Mouse (Mus musculus) cerebellum, adult 2 months (tissue): ENCODE measurements around the gene Pde8a. TPM values are rescaled to one million over a fixed set of nuclear protein-coding genes. Genes with fewer than 3 reads are reported as not detected.
A peak's percentile ranks its signal among the peaks of the same experiment; 100 is the strongest.
"Not testable (repeated sequence)": the region's sequence is repeated elsewhere in the genome, so short reads cannot be mapped to it uniquely, and the experiment has no call there.

Experiments used
- DNase-seq, 2 experiments: peaks; one replicate each; pipeline ENCODE4 v3.0.0; 2021
- H3K27ac ChIP-seq: fragments of 200-500 bp; 2 replicates; pipeline ENCODE4 v1.5.1; 2012; ENCODE audit warnings: low read length, control low read depth, inconsistent platforms; ENCODE audit not compliant: insufficient read depth
- H3K27me3 ChIP-seq: fragments of 200-500 bp; 2 replicates; pipeline ENCODE4 v1.6.1; 2012; ENCODE audit warnings: inconsistent platforms, mild to moderate bottlenecking, low read length, moderate library complexity; ENCODE audit not compliant: control insufficient read depth, insufficient read depth
- H3K4me1 ChIP-seq: fragments of 200-500 bp; 2 replicates; pipeline ENCODE4 v1.6.1; 2011; ENCODE audit warnings: low read length; ENCODE audit not compliant: control insufficient read depth, insufficient read depth
- H3K4me3 ChIP-seq: fragments of 200-500 bp; replicated peaks from 2 replicates; pipeline ENCODE3; 2011; ENCODE audit warnings: mild to moderate bottlenecking, low read depth, low read length, control low read depth; ENCODE audit not compliant: insufficient read depth
- CTCF ChIP-seq: fragments of 200-500 bp; IDR thresholded peaks from 2 replicates; pipeline ENCODE4 v1.5.1; 2011; ENCODE audit warnings: low read depth, mild to moderate bottlenecking, control low read depth, low read length, moderate library complexity, borderline replicate concordance; ENCODE audit not compliant: insufficient read depth
- POLR2A ChIP-seq: fragments of 200-500 bp; IDR thresholded peaks from 2 replicates; pipeline ENCODE4 v1.6.1; 2011; ENCODE audit warnings: low read length, control low read depth, borderline replicate concordance; ENCODE audit not compliant: insufficient read depth
- WGBS: fragments of 180-500 bp; shearing (Covaris S2); methylation state at CpG from one replicate; pipeline ENCODE4 v1.1.7; 2018; 5-methylcytosine and 5-hydroxymethylcytosine counted together
- polyA plus RNA-seq: library from polyadenylated mRNA; depleted of rRNA; stranded (reverse); fragments of >200 nt; gene quantifications from 2 replicates; pipeline ENCODE4 v1.2.3, GENCODE M21; 2012

Gene Pde8a
- polyA plus RNA-seq, 1 experiment, result 21.8 TPM

GRCm38 (mm10) chr7:81182492-81183175 is 30.8 kb upstream of the Pde8a start:
- H3K27ac ChIP-seq, result no peak overlapping the region
- 85% methylated on average over 10 of the region's 10 CpGs for WGBS
- no peaks in the 10 kb centered on the region for H3K27me3 ChIP-seq
- no peak for DNase-seq
- no peak overlapping the region for H3K4me3 ChIP-seq
- TF ChIP-seq POLR2A, result no peak
- no peaks in the 10 kb centered on the region for H3K4me1 ChIP-seq

GRCm38 (mm10) chr7:81183181-81183580 is 30.2 kb upstream of the Pde8a start:
- no peaks in the 10 kb centered on the region for H3K4me1 ChIP-seq
- DNase-seq, result no peak
- no peak overlapping the region for H3K27ac ChIP-seq
- no peak for TF ChIP-seq CTCF
- no peak overlapping the region for H3K4me3 ChIP-seq
- no peaks in the 10 kb centered on the region for H3K27me3 ChIP-seq

GRCm38 (mm10) chr7:81184136-81184535 is 29.3 kb upstream of the Pde8a start:
- DNase-seq, result no peak
- Histone ChIP-seq H3K27ac (no peak overlapping the region), H3K4me3 (no peak overlapping the region), H3K4me1 (no peaks in the 10 kb centered on the region), H3K27me3 (no peaks in the 10 kb centered on the region)
- 85% methylated on average over 2 of the region's 2 CpGs for WGBS
- TF ChIP-seq CTCF (no peak), POLR2A (no peak)

GRCm38 (mm10) chr7:81184651-81185050 is 28.7 kb upstream of the Pde8a start:
- Histone ChIP-seq H3K27me3 (no peaks in the 10 kb centered on the region), H3K4me1 (no peaks in the 10 kb centered on the region), H3K27ac (no peak overlapping the region), H3K4me3 (no peak overlapping the region)
- no peak for DNase-seq
- 75% methylated on average over 1 of the region's 1 CpGs for WGBS
- TF ChIP-seq POLR2A (no peak), CTCF (no peak)

- not testable (repeated sequence) for H3K27ac ChIP-seq, H3K4me1 ChIP-seq, H3K27me3 ChIP-seq, H3K4me3 ChIP-seq
- peak in 1 of 2 experiments; percentile 23 for DNase-seq
Observed at GRCm38 (mm10) chr7:81186036-81186435, 27.4 kb upstream of the Pde8a start.

- WGBS, result 80% methylated on average over 9 of the region's 9 CpGs
- no peak overlapping the region for H3K4me3 ChIP-seq
- no peaks in the 10 kb centered on the region for H3K27me3 ChIP-seq
- H3K27ac ChIP-seq, result no peak overlapping the region
- no peaks in the 10 kb centered on the region for H3K4me1 ChIP-seq
- TF ChIP-seq POLR2A (no peak), CTCF (no peak)
- DNase-seq, result no peak
Observed at GRCm38 (mm10) chr7:81189180-81189579, 24.2 kb upstream of the Pde8a start.

- DNase-seq, result no peak
- Histone ChIP-seq H3K27ac (no peak overlapping the region), H3K4me1 (no peaks in the 10 kb centered on the region), H3K4me3 (no peak overlapping the region), H3K27me3 (no peaks in the 10 kb centered on the region)
- TF ChIP-seq CTCF (no peak), POLR2A (no peak)
- WGBS, result 65% methylated on average over 4 of the region's 4 CpGs
Observed at GRCm38 (mm10) chr7:81195509-81195908, 17.9 kb upstream of the Pde8a start.

- no peak for DNase-seq
- no peak for TF ChIP-seq POLR2A
- H3K4me1 ChIP-seq, result no peaks in the 10 kb centered on the region
- no peaks in the 10 kb centered on the region for H3K27me3 ChIP-seq
- no peak overlapping the region for H3K27ac ChIP-seq
- no peak overlapping the region for H3K4me3 ChIP-seq
- 85% methylated on average over 3 of the region's 3 CpGs for WGBS
Observed at GRCm38 (mm10) chr7:81196796-81197195, 16.6 kb upstream of the Pde8a start.

GRCm38 (mm10) chr7:81198538-81198937 is 14.9 kb upstream of the Pde8a start:
- DNase-seq, result no peak
- 40% methylated on average over 4 of the region's 4 CpGs for WGBS
- Histone ChIP-seq H3K27me3 (no peaks in the 10 kb centered on the region), H3K27ac (no peak overlapping the region), H3K4me1 (no peaks in the 10 kb centered on the region), H3K4me3 (no peak overlapping the region)
- no peak for TF ChIP-seq CTCF
- TF ChIP-seq POLR2A, result no peak
